Mouse (Mus musculus) MEL (cell line): ENCODE data around the gene Ube2h. TPM values are rescaled to one million over a fixed set of nuclear protein-coding genes. Genes with fewer than 3 reads are reported as not detected.

Source experiments
- DNase-seq: peaks from one replicate; pipeline ENCODE4 v3.0.0; 2011; ENCODE audit warnings: low read depth, low spot score
- H3K27ac ChIP-seq: 2 replicates; pipeline ENCODE4 v1.5.1; 2012; ENCODE audit warnings: low read depth, mild to moderate bottlenecking, control low read depth, low read length, moderate library complexity; ENCODE audit not compliant: control insufficient read depth
- H3K27me3 ChIP-seq, 2 experiments: fragments of 150-350 bp in 1 of 2; sonication (generic) in 1 of 2; 2 replicates each; pipeline ENCODE4 v1.6.1; 2012; ENCODE audit warnings: low read length in 2 of 2, mild to moderate bottlenecking in 2 of 2, improper control_type of control experiment in 1 of 2, moderate library complexity in 1 of 2; ENCODE audit not compliant: insufficient read depth in 2 of 2, control insufficient read depth in 1 of 2
- H3K36me3 ChIP-seq, 2 experiments: 2 replicates each; pipeline ENCODE4 v1.6.1; 2012 to 2014; ENCODE audit warnings: low read length in 2 of 2, improper control_type of control experiment in 1 of 2, inconsistent platforms in 1 of 2, mild to moderate bottlenecking in 1 of 2; ENCODE audit not compliant: insufficient read depth in 2 of 2, control insufficient read depth in 1 of 2
- H3K4me1 ChIP-seq, 2 experiments: fragments of 150-350 bp in 1 of 2; sonication (generic) in 1 of 2; 2 replicates each; pipeline ENCODE4 v1.6.1; 2012; ENCODE audit warnings: low read length in 2 of 2, improper control_type of control experiment in 1 of 2, mild to moderate bottlenecking in 1 of 2; ENCODE audit not compliant: insufficient read depth in 2 of 2, control insufficient read depth in 1 of 2
- H3K4me3 ChIP-seq, 2 experiments: fragments of 150-350 bp in 1 of 2; sonication (generic) in 1 of 2; 2 replicates each; pipeline ENCODE4 v1.5.1; 2012; ENCODE audit warnings: low read depth in 2 of 2, low read length in 2 of 2, mild to moderate bottlenecking in 2 of 2, moderate library complexity in 2 of 2, control low read depth in 1 of 2, improper control_type of control experiment in 1 of 2; ENCODE audit not compliant: control insufficient read depth in 1 of 2, insufficient read depth in 1 of 2
- H3K79me2 ChIP-seq: 2 replicates; pipeline ENCODE4 v1.6.1; 2012; ENCODE audit warnings: mild to moderate bottlenecking, low read length, moderate library complexity; ENCODE audit not compliant: control insufficient read depth, poor library complexity, insufficient read depth
- H3K9ac ChIP-seq: 2 replicates; pipeline ENCODE4 v1.6.1; 2012; ENCODE audit warnings: low read depth, mild to moderate bottlenecking, control low read depth, low read length, moderate library complexity; ENCODE audit not compliant: control insufficient read depth, poor library complexity, severe bottlenecking
- H3K9me3 ChIP-seq: fragments of 150-350 bp; sonication (generic); replicated peaks from 2 replicates; pipeline ENCODE4 v1.6.1; 2012; ENCODE audit warnings: mild to moderate bottlenecking, low read length, improper control_type of control experiment, moderate library complexity; ENCODE audit not compliant: insufficient read depth
- ELF1 ChIP-seq: IDR thresholded peaks from 2 replicates; pipeline ENCODE4 v1.6.1; 2014; ENCODE audit warnings: low read depth, mild to moderate bottlenecking, inconsistent platforms, low read length, improper control_type of control experiment, moderate library complexity
- EP300 ChIP-seq, 2 experiments: IDR thresholded peaks; 2 replicates each; pipeline ENCODE4 v1.6.1; 2011; ENCODE audit warnings: improper control_type of control experiment in 2 of 2, low read length in 2 of 2, low read depth in 1 of 2, mild to moderate bottlenecking in 1 of 2
- HCFC1 ChIP-seq: IDR thresholded peaks from 2 replicates; pipeline ENCODE4 v1.6.1; 2012; ENCODE audit warnings: low read depth, mild to moderate bottlenecking, inconsistent platforms, low read length, improper control_type of control experiment, moderate library complexity
- JUND ChIP-seq: IDR thresholded peaks from 2 replicates; pipeline ENCODE4 v1.6.1; 2011; ENCODE audit warnings: low read depth, mild to moderate bottlenecking, improper control_type of control experiment, low read length
- MXI1 ChIP-seq: IDR thresholded peaks from 2 replicates; pipeline ENCODE4 v1.6.1; 2011; ENCODE audit warnings: mild to moderate bottlenecking, low read depth, low read length, improper control_type of control experiment
- MYB ChIP-seq: IDR thresholded peaks from 2 replicates; pipeline ENCODE4 v1.6.1; 2011; ENCODE audit warnings: mild to moderate bottlenecking, low read depth, low read length, improper control_type of control experiment
- POLR2A ChIP-seq, 2 experiments: IDR thresholded peaks; 2 replicates each; pipeline ENCODE4 v1.6.1; 2011 to 2012; ENCODE audit warnings: low read length in 2 of 2, mild to moderate bottlenecking in 2 of 2, control low read depth in 1 of 2, improper control_type of control experiment in 1 of 2, low read depth in 1 of 2, moderate library complexity in 1 of 2; ENCODE audit not compliant: control insufficient read depth in 1 of 2, insufficient read depth in 1 of 2, poor library complexity in 1 of 2
- POLR2AphosphoS2 ChIP-seq: IDR thresholded peaks from 2 replicates; pipeline ENCODE4 v1.6.1; 2011; ENCODE audit warnings: low read length, improper control_type of control experiment
- POLR2AphosphoS5 ChIP-seq: IDR thresholded peaks from 2 replicates; pipeline ENCODE4 v1.6.1; 2012; ENCODE audit warnings: low read depth, borderline replicate concordance, mild to moderate bottlenecking, inconsistent platforms, low read length, moderate library complexity, mixed read lengths
- SMC3 ChIP-seq: IDR thresholded peaks from 2 replicates; pipeline ENCODE4 v1.6.1; 2011; ENCODE audit warnings: low read depth, low read length, improper control_type of control experiment
- TAL1 ChIP-seq: IDR thresholded peaks from 2 replicates; pipeline ENCODE4 v1.6.1; 2012; ENCODE audit warnings: mild to moderate bottlenecking, inconsistent platforms, low read length, moderate library complexity, mixed read lengths
- TBP ChIP-seq: IDR thresholded peaks from 2 replicates; pipeline ENCODE4 v1.8.0; 2011; ENCODE audit warnings: low read depth, low read length, improper control_type of control experiment
- TCF12 ChIP-seq: IDR thresholded peaks from 2 replicates; pipeline ENCODE4 v1.6.1; 2014; ENCODE audit warnings: low read depth, mild to moderate bottlenecking, inconsistent platforms, low read length, improper control_type of control experiment, moderate library complexity
- USF1 ChIP-seq: IDR thresholded peaks from 2 replicates; pipeline ENCODE4 v1.6.1; 2014; ENCODE audit warnings: low read depth, mild to moderate bottlenecking, inconsistent platforms, low read length, improper control_type of control experiment, moderate library complexity
- USF2 ChIP-seq, 2 experiments: IDR thresholded peaks; 2 replicates each; pipeline ENCODE4 v1.6.1; 2011 to 2012; ENCODE audit warnings: improper control_type of control experiment in 2 of 2, low read length in 2 of 2, borderline replicate concordance in 1 of 2, inconsistent platforms in 1 of 2, low read depth in 1 of 2, mild to moderate bottlenecking in 1 of 2; ENCODE audit not compliant: insufficient read depth in 1 of 2
- ZNF384 ChIP-seq: IDR thresholded peaks from 2 replicates; pipeline ENCODE4 v1.6.1; 2012; ENCODE audit warnings: low read depth, mild to moderate bottlenecking, inconsistent platforms, low read length, improper control_type of control experiment
- polyA plus RNA-seq, 2 experiments: library from polyadenylated mRNA; stranded (reverse) in 1 of 2; unstranded in 1 of 2; fragments of >175 nt in 1 of 2; fragments of >200 nt in 1 of 2; gene quantifications; 2 replicates each; pipeline versions ENCODE4 v1.2.1 to v1.2.4; 2012; ENCODE audit warnings: low replicate concordance in 2 of 2, low read depth in 1 of 2; ENCODE audit not compliant: insufficient read length in 2 of 2, insufficient read depth in 1 of 2, missing spikeins in 1 of 2
- total RNA-seq: library from RNA; depleted of rRNA; stranded (reverse); fragments of 300-350 nt; gene quantifications from 2 replicates; pipeline ENCODE4 v1.2.3, GENCODE M21; 2012

Ube2h gene
- total and polyA plus RNA-seq, 3 experiments, result 4.2 to 7.4 TPM; not detected in 1

DNA sequence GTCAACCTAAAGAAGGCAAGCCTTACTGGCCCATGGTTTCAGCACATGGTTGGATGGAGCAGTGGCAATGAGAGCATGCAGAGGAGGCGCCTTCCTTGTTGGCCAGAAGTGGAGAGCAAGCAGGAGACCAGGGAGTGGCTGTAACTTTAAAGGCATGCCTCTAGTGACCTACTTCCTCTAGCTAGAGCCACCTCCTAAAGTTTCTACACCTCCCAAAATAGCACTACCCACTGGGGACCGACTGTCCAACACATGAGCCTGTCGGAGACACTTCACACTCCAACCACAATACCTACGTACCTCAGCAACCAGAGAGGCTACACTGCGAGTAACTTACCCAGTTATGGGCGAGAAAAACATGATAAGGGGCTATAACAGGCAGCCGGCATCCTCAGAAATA is 74.1 kb downstream of the Ube2h start:
- TF ChIP-seq HCFC1 (no peak), ELF1 (no peak), SMC3 (no peak), TBP (no peak), TCF12 (no peak)
- Histone ChIP-seq H3K27ac (no peak overlapping the region), H3K9me3 (no peaks in the 10 kb centered on the region), H3K36me3 (peaks cover 0 to 3% of the 10 kb centered on the region in 2 experiments; a peak in 2 of 4 replicates), H3K4me1 (peaks cover 0 to 7% of the 10 kb centered on the region in 2 experiments; a peak in 2 of 4 replicates), H3K79me2 (no peaks in the 10 kb centered on the region), H3K9ac (no peak overlapping the region), H3K27me3 (no peaks in the 10 kb centered on the region), H3K4me3 (no peak overlapping the region)
- no peak for DNase-seq

DNA sequence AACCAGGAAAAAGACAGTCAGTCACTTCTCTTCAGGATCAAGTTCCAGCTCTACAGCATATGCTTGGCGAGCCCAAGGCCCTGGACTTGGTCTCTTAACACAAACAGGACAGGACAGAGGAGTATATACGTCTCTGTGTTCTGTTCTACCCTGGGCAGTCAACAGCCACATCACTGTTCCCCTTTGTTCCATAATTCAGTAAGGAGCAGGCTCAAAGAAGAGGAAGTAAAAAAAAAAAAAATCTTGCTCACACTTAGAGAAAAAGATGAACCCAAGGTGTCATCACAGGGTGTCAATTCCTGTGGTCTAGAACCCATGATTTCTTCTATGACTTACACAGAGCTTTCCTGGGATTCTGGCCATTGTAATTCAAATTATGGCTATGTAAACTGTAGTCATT is 75.4 kb downstream of the Ube2h start:
- H3K27ac ChIP-seq, result no peak overlapping the region
- H3K9ac ChIP-seq, result no peak overlapping the region
- H3K9me3 ChIP-seq, result no peaks in the 10 kb centered on the region
- TF ChIP-seq TAL1, result no peak
- no peak for TF ChIP-seq USF2 (IDR thresholded peaks at IDR 0.05; ENCODE audit: borderline replicate concordance in 1 of 2, insufficient read depth in 1 of 2, low read depth in 1 of 2, low read length in 2 of 2)
- no peak for TF ChIP-seq MXI1
- no peak for TF ChIP-seq POLR2AphosphoS2
- peak; percentile 88 for TF ChIP-seq ZNF384
- H3K4me1 ChIP-seq, result peaks cover 0 to 7% of the 10 kb centered on the region in 2 experiments; a peak in 2 of 4 replicates
- no peak overlapping the region for H3K4me3 ChIP-seq
- no peaks in the 10 kb centered on the region for H3K79me2 ChIP-seq
- peak; percentile 51 for DNase-seq
- H3K36me3 ChIP-seq, result peaks cover 0 to 3% of the 10 kb centered on the region in 2 experiments; a peak in 2 of 4 replicates
- no peaks in the 10 kb centered on the region for H3K27me3 ChIP-seq

DNA sequence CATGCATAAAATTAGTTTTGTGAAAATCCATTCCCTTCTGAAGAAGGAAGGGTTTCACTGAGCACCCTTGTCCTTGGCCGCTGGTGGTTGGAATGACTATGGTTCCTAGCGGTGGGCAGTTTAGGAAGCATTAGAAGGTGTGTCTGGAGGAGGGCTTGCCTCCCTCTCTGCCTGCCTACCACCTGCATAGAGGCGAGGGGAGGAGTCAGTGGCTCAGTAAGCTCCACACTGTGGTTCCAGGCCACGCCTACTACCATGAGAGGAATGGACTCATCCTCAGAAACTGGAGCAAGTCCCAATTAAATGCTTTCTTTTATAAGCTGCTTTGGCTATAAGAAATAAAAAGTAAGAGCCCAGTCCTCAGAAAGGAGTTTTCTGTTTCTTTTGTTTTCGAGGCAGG is 76.0 kb downstream of the Ube2h start:
- peaks cover 0 to 3% of the 10 kb centered on the region in 2 experiments; a peak in 2 of 4 replicates for H3K36me3 ChIP-seq

More for the DNA sequence above, 76.0 kb downstream of the Ube2h start:
- TF ChIP-seq USF1 (no peak), JUND (no peak), POLR2AphosphoS5 (no peak), POLR2A (IDR thresholded peaks at IDR 0.05; ENCODE audit: control insufficient read depth in 1 of 2, insufficient read depth in 1 of 2, low read depth in 1 of 2, low read length in 2 of 2, poor library complexity in 1 of 2) (no peak), EP300 (IDR thresholded peaks at IDR 0.05; ENCODE audit: low read depth in 1 of 2, low read length in 2 of 2) (no peak), MYB (no peak)
- Histone ChIP-seq H3K27me3 (no peaks in the 10 kb centered on the region), H3K4me1 (peaks cover 0 to 7% of the 10 kb centered on the region in 2 experiments; a peak in 2 of 4 replicates), H3K27ac (no peak overlapping the region), H3K4me3 (no peak overlapping the region), H3K9ac (no peak overlapping the region), H3K9me3 (no peaks in the 10 kb centered on the region), H3K79me2 (no peaks in the 10 kb centered on the region)
- no peak for DNase-seq
